Mouse (Mus musculus): Measurements from ENCODE around the gene Farsa. TPM values are rescaled to one million over a fixed set of nuclear protein-coding genes. Genes with fewer than 3 reads are reported as not detected.

The Farsa gene
- polyA plus RNA-seq, 1 experiment from 2014 or later: 58.3 TPM

DNA sequence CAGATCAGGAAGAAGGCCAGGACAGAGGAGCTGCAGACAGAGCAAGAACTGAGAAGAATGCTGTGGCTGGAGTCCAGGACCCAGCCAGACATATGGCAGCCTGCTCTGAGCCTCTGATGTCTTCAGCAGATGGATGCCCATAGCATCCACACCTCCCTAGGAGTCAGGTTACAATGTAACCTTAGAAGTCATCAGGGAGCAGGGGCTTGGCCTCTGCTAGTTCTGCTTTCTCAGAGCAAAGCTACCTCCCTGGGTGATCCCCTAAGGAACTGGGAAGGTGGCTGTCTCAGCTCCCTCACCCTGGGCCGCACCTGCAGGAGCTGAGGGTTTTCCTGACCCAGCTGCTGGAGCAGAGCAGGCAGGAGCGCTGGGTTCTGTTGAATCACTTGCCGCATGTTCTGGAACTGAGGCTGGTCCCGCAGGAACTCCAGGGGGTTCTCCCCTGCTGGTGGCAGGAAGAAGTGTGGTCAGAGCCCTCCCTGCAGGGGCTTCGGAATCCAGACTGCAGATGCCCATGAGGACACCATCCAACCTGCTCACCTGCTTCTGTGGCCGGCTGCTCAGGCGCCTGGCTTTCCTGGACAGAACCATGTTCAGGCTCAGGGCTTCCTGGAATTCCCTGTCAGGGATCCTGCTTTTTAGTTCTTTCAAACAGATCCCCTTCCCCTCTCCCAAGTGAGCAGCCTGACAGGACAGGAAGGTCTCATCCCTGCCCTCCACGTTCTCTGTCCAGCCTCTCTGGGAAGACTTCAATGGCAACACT lies 19.5 kb upstream of the Farsa start:
- WGBS: 58% methylated on average over 8 of the region's 8 CpGs
- no peak for ATAC-seq (ENCODE audit: extremely low read depth, insufficient number of reproducible peaks, low FRiP score, low TSS enrichment)
- Histone ChIP-seq H3K36me3 (peaks cover 72% of the 10 kb centered on the region), H3K4me1 (peaks cover 67% of the 10 kb centered on the region), H3K9ac (peak overlapping the region; percentile 56; the same call in 1 of the 2 replicates), H3K9me3 (no peaks in the 10 kb centered on the region), H3K4me2 (peak overlapping the region; percentile 79), H3K27me3 (replicated peaks) (no peaks in the 10 kb centered on the region), H3K4me3 (peak overlapping the region; percentile 32), H3K27ac (replicated peaks) (0 out of 2 replicates have a peak overlapping the region, but pooled peaks have one; percentile 12)

DNA sequence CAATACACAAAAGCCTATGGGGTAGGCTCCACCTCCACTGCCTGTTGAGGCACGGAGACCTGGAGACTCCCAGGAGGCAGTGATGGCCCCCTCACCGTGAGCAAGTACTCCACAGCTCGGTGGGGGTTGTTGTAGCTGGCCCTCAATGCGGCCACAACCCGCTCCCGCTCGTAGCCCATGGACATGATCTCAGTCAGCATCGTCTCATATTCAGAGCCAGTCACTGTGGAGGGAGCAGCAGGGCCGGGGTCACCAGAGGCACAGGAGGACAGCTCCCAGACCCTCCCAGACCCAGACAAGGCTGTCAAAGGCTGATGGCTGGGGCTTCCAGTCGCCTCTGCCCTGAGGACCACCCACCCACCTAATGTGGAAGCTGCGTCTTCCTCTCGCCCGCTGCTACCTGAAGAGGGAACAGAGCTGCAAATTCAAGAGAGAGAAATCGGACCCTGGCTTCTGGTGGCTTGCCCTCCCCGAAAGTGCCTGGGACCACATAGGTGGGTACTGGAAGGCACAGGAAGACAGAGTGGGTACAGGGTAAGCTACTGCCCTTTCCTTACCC lies 18.8 kb upstream of the Farsa start:
- no peak overlapping the region for H3K27ac ChIP-seq (replicated peaks)
- peak overlapping the region; percentile 32 for H3K4me3 ChIP-seq
- no peaks in the 10 kb centered on the region for H3K9me3 ChIP-seq
- WGBS: 82% methylated on average over 15 of the region's 15 CpGs
- H3K4me2 ChIP-seq: peak overlapping the region; percentile 79
- H3K4me1 ChIP-seq: peaks cover 67% of the 10 kb centered on the region
- no peaks in the 10 kb centered on the region for H3K27me3 ChIP-seq (replicated peaks)
- peaks cover 79% of the 10 kb centered on the region for H3K36me3 ChIP-seq
- ATAC-seq (ENCODE audit: extremely low read depth, insufficient number of reproducible peaks, low FRiP score, low TSS enrichment): no peak
- H3K9ac ChIP-seq: peak overlapping the region; percentile 56; the same call in 1 of the 2 replicates

DNA sequence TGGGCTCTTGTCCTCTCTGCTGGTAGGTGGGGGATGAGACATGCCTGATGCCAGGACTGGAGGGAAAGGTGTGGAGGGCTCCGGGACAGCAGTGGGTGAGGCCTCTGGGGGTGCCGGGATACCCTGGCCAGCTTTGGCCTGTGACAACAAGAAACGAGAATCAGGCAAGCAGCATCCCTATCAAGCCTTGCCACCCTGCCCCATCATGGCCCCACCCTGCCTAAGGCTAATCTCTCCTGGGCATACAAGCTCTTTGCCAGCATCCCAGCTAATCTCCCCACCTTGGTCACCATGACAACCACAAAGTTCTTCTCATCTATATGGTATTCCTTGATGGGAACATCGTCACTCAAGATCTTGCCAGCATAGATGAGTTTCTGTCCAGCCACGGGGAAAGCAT lies 18.3 kb upstream of the Farsa start:
- Histone ChIP-seq H3K4me1 (peaks cover 66% of the 10 kb centered on the region), H3K27me3 (replicated peaks) (no peaks in the 10 kb centered on the region)
- WGBS: 75% methylated on average over 5 of the region's 5 CpGs

DNA sequence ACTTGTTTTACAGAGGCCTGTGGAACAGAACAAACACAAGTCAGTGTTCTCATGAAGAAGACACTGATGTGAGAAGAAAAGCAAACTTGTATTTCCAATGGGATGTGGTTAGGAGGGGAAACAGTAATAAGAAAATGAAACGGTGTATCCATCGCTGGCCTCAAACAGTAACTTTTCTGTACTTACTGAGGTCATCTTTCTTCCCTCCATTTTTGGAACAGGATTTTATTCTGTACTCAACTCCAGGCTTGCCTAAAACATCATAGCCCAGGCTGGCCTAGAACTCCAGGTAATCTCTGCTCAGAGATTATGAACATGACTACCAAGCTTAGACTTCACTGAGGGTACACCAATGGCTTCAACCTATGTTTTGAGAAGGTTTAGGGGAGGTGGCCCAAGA lies 17.4 kb upstream of the Farsa start:
- H3K36me3 ChIP-seq: peaks cover 83% of the 10 kb centered on the region
- ATAC-seq (ENCODE audit: extremely low read depth, insufficient number of reproducible peaks, low FRiP score, low TSS enrichment): no peak
- peak overlapping the region; percentile 96 for H3K9ac ChIP-seq
- no peaks in the 10 kb centered on the region for H3K9me3 ChIP-seq
- peaks cover 66% of the 10 kb centered on the region for H3K4me1 ChIP-seq
- peak overlapping the region; percentile 92; the same call in 1 of the 2 replicates for H3K27ac ChIP-seq (replicated peaks)
- WGBS: 84% methylated on average over 2 of the region's 2 CpGs
- H3K4me2 ChIP-seq: peak overlapping the region; percentile 79
- peak overlapping the region; percentile 87 for H3K4me3 ChIP-seq
- no peaks in the 10 kb centered on the region for H3K27me3 ChIP-seq (replicated peaks)

More for the DNA sequence above, 18.3 kb upstream of the Farsa start:
- Histone ChIP-seq H3K9me3 (no peaks in the 10 kb centered on the region), H3K36me3 (peaks cover 83% of the 10 kb centered on the region), H3K4me2 (peak overlapping the region; percentile 79; the same call in 1 of the 2 replicates), H3K4me3 (peak overlapping the region; percentile 87; the same call in 1 of the 2 replicates), H3K27ac (replicated peaks) (no peak overlapping the region), H3K9ac (no peak overlapping the region)
- ATAC-seq (ENCODE audit: extremely low read depth, insufficient number of reproducible peaks, low FRiP score, low TSS enrichment): no peak

DNA sequence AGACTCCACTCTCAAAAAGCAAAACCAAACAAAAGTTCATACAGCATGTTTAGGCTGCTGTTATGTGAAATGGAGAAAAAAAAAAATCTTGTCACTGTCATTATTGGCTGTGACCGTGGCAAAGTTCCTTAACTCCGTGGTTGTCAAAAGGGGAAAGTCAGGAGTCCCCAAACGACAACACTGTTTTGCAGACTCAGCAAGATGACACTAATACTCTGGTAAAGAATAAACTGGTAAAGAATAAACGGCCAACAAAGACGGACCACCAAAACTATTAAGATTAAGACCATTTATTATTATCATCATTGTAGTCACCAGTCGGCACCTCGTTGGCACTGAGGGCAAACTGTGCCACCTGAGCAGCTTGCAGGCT lies 16.9 kb upstream of the Farsa start:
- peak overlapping the region; percentile 96 for H3K9ac ChIP-seq
- 1% methylated on average over 7 of the region's 7 CpGs for WGBS
- H3K27ac ChIP-seq (replicated peaks): peak overlapping the region; percentile 92
- H3K4me2 ChIP-seq: peak overlapping the region; percentile 79
- H3K36me3 ChIP-seq: peaks cover 83% of the 10 kb centered on the region
- H3K4me1 ChIP-seq: peaks cover 66% of the 10 kb centered on the region
- H3K9me3 ChIP-seq: no peaks in the 10 kb centered on the region
- peak overlapping the region; percentile 87 for H3K4me3 ChIP-seq
- no peaks in the 10 kb centered on the region for H3K27me3 ChIP-seq (replicated peaks)
- ATAC-seq (ENCODE audit: extremely low read depth, insufficient number of reproducible peaks, low FRiP score, low TSS enrichment): no peak

DNA sequence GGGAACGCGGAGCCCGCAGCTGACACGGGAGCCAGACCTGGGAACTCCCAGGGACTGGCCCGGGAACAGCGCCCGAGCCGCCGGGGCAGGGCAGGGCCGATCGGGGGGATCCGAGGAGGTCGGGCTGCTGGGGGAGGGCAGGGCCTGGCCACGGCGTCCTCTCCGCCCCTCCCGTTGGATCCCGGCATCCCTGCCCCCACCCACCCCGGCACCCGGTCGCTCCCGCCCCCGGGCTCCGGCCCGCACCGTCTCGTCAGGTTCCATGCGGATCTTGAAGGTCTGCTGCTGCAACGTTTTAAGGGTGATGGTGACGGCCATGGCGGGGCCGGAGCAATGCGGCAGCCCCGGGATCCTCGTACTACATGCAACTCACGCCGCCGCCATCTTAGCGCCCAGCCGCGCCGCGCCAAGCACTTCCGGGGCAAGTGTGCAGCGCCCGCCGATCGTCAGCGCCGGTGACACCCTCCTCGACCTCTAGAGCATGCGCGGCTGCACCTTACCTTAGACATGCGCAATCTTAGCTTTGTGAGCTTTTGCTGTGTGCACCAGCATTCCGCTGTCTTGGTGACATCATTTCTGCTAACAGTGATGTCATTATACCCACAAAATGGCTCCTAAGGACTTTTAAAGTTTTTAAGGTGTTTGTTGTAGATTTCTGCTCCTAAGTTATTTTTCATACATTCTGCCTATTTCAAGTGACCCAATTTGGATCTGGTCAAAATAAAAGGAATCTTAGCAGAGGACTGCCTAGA lies 16.4 kb upstream of the Farsa start, which contains the start of gene Rad23a:
Gene Rad23a (minus strand): TSS at position 418 of the 752 bp plus-strand sequence.
- peak; percentile 85 for ATAC-seq (ENCODE audit: extremely low read depth, insufficient number of reproducible peaks, low FRiP score, low TSS enrichment)

DNA sequence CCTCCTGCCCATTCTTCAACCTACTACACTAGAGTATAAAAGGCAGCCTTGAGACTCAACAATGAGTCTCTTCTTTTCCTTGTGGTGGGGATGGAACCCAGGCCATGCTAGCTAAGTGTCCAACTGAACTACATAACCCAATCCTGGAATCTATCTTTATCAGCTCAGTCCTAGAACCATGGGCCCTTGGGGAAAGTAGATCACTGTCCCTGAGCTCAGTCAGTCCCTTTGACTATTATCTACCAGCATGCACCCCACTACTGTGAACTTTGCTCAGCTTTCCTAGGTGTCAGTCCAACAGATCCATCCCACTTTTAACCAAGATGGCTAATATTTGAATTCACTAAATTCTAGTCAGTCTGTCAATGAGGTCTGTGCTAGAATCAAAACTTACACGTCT lies 15.3 kb upstream of the Farsa start:
- no peak overlapping the region for H3K4me2 ChIP-seq
- WGBS: 64% methylated on average over 1 of the region's 1 CpGs
- H3K9ac ChIP-seq: no peak overlapping the region
- no peaks in the 10 kb centered on the region for H3K27me3 ChIP-seq (replicated peaks)
- peaks cover 77% of the 10 kb centered on the region for H3K36me3 ChIP-seq
- H3K4me3 ChIP-seq: no peak overlapping the region
- peak overlapping the region; percentile 92 for H3K27ac ChIP-seq (replicated peaks)
- no peaks in the 10 kb centered on the region for H3K9me3 ChIP-seq
- H3K4me1 ChIP-seq: peaks cover 59% of the 10 kb centered on the region
- ATAC-seq (ENCODE audit: extremely low read depth, insufficient number of reproducible peaks, low FRiP score, low TSS enrichment): no peak

More for the DNA sequence above, 16.4 kb upstream of the Farsa start, which contains the start of gene Rad23a:
- Histone ChIP-seq H3K27ac (replicated peaks) (peak within 1 kb of the TSS; percentile 92), H3K36me3 (peaks cover 83% of the 10 kb centered on the region), H3K4me3 (peak within 1 kb of the TSS; percentile 87), H3K27me3 (replicated peaks) (no peaks in the 10 kb centered on the region), H3K4me2 (peak within 1 kb of the TSS; percentile 79), H3K9ac (peak within 1 kb of the TSS; percentile 96), H3K9me3 (no peaks in the 10 kb centered on the region), H3K4me1 (peaks cover 67% of the 10 kb centered on the region)
- WGBS: under 1% methylated on average over 55 of the region's 55 CpGs

DNA sequence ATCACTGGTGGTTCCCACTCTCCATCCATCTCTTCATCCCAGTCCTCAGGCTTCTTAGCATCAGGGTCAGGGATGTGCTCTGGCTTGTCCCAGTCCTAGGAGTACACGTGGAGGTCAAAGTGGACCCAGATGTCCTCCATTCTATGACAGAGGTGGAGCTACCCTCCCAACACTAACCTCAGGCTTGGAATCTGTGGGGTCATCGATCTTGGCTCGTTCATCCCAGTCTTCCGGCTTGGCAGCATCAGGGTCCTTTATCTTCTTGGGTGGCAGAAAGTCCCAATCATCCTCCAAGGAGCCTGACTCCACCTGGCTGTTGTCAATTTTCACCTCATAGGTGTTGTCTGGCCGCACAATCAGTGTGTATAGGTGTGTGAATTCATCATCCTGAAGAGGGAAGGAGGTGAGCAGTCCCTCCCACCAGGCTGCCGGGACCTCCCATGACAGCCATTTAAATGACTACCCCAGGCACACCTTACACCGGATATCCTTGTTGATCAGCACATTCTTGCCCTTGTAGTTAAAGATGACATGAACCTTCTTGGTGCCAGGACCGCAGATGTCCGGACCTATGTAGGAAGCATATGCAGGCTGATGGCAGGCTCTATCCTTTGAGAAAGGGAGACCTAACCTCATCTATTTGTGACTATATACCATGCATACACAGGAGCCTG lies 12.3 kb upstream of the Farsa start:
- Histone ChIP-seq H3K9ac (peak overlapping the region; percentile 98), H3K4me3 (peak overlapping the region; percentile 97), H3K9me3 (no peaks in the 10 kb centered on the region), H3K4me1 (peaks cover 51% of the 10 kb centered on the region), H3K4me2 (peak overlapping the region; percentile 92), H3K36me3 (peaks cover 48% of the 10 kb centered on the region), H3K27ac (replicated peaks) (no peak overlapping the region), H3K27me3 (replicated peaks) (no peaks in the 10 kb centered on the region)
- WGBS: 78% methylated on average over 9 of the region's 9 CpGs
- no peak for ATAC-seq (ENCODE audit: extremely low read depth, insufficient number of reproducible peaks, low FRiP score, low TSS enrichment)

DNA sequence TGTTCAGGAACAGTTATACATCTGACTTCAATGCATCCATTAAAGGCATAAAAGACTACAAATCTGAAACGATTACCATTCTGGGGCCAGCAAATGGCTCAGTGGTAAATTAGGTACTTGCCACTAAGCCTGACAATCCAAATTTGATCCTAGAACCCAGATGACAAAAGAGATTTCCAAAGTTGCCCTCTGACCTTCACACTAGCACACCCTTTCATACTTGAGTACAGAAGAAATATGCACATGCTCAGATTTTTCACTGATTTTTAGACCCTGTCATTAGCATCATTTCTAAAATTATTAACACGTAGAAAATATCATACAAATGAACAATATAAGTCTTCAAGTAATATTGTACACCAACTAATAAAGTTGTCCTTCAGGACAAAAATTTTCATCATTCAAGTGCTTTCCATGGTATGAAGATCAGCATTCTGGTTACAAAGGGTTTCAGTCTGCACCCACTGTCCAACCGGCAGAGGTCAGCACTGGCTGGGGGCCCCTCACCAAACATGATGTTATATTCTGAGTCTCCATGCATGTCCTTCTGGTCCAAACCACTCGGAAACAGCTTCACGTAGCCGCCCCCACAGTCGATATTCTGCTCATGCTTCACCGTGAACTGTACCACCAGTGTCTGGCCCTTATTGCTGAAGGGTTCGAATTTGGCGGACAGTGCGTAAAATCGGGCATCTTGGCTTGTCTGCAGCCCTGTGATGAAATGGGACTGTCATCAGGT lies 11.3 kb upstream of the Farsa start:
- H3K9ac ChIP-seq: peak overlapping the region; percentile 98
- H3K4me2 ChIP-seq: peak overlapping the region; percentile 92
- ATAC-seq (ENCODE audit: extremely low read depth, insufficient number of reproducible peaks, low FRiP score, low TSS enrichment): no peak
- peak overlapping the region; percentile 84 for H3K27ac ChIP-seq (replicated peaks)
- H3K9me3 ChIP-seq: no peaks in the 10 kb centered on the region
- WGBS: 11% methylated on average over 12 of the region's 12 CpGs
- H3K36me3 ChIP-seq: peaks cover 48% of the 10 kb centered on the region
- peak overlapping the region; percentile 97 for H3K4me3 ChIP-seq
- no peaks in the 10 kb centered on the region for H3K27me3 ChIP-seq (replicated peaks)
- H3K4me1 ChIP-seq: peaks cover 48% of the 10 kb centered on the region

DNA sequence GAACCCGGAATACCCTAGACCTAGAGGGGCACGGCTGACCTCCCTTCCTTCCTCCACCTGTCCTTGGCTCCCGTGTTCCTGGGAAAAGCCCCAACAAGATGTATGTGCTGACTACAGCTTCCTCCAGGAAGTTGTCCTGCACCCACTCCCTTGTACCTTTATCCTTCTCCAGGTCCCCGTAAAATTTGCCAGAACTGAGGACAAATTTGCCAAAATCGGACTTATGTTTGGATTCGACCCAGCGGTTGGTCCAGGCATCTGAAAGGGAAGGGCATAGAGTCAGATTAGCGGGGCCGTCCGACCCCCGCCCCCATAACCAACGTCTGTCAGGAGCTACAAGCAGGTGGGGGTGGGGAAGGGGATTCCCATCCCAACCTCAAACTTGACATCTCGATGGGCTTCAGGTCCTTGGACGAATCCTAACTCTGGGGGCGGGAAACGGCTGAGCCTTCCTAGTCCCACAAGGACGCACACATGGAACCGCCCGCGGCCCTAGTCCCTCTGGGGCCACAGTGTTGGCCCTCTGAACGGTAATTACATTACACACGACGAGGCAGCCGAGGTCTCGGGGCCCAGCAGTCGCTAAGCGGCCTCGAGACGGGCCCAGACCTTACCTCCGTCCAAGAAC lies 10.6 kb upstream of the Farsa start:
- Histone ChIP-seq H3K4me2 (peak overlapping the region; percentile 92), H3K4me3 (peak overlapping the region; percentile 97), H3K27me3 (replicated peaks) (no peaks in the 10 kb centered on the region), H3K36me3 (peaks cover 46% of the 10 kb centered on the region), H3K27ac (replicated peaks) (peak overlapping the region; percentile 84), H3K9me3 (no peaks in the 10 kb centered on the region), H3K9ac (peak overlapping the region; percentile 98), H3K4me1 (peaks cover 48% of the 10 kb centered on the region)
- peak; percentile 5; the same call in 1 of the 2 replicates for ATAC-seq (ENCODE audit: extremely low read depth, insufficient number of reproducible peaks, low FRiP score, low TSS enrichment)
- WGBS: under 1% methylated on average over 30 of the region's 30 CpGs

Data from heart, embryonic 13.5 days (tissue).